Mouse (Mus musculus): Measurements from ENCODE around the gene Gm49358.

- TF ChIP-seq CTCF (IDR thresholded peaks at IDR 0.05; ENCODE audit: insufficient read depth, low read length): no peak
- no peak for TF ChIP-seq POLR2A (IDR thresholded peaks at IDR 0.05; ENCODE audit: borderline replicate concordance, extremely low read depth, low read depth, low read length)
Observed at GRCm38 (mm10) chr10:86842659-86843058, 78.9 kb downstream of the Gm49358 start.
